Mouse (Mus musculus) embryonic facial prominence, embryonic 11.5 days (tissue): ENCODE measurements around the gene Espl1. TPM values are rescaled to one million over a fixed set of nuclear protein-coding genes. Genes with fewer than 3 reads are reported as not detected.

ENCODE experiments used
- ATAC-seq: fragments of 200-750 bp; cut with Nextera tagmentation; replicated peaks from 2 replicates; pipeline ENCODE4 v1.8.0; 2017; ENCODE audit warnings: low read depth; ENCODE audit not compliant: insufficient number of reproducible peaks, low FRiP score, low TSS enrichment
- DNase-seq: peaks from one replicate; pipeline ENCODE4 v3.0.0-alpha.2; 2015; ENCODE audit warnings: low spot score
- H3K27ac ChIP-seq: fragments of 300-500 bp; sonication (generic); replicated peaks from 2 replicates; pipeline ENCODE4 v1.5.1; 2014; ENCODE audit warnings: mild to moderate bottlenecking, low read depth, low read length, control low read depth
- H3K27me3 ChIP-seq: fragments of 300-500 bp; sonication (generic); 2 replicates; pipeline ENCODE4 v1.6.1; 2014; ENCODE audit warnings: mild to moderate bottlenecking, low read length, moderate library complexity, mixed read lengths; ENCODE audit not compliant: control insufficient read depth, insufficient read depth
- H3K36me3 ChIP-seq: fragments of 300-500 bp; sonication (generic); replicated peaks from 2 replicates; pipeline ENCODE4 v1.6.1; 2014; ENCODE audit warnings: low read depth, mild to moderate bottlenecking, low read length, moderate library complexity, mixed read lengths; ENCODE audit not compliant: control insufficient read depth, insufficient read depth
- H3K4me1 ChIP-seq: fragments of 300-500 bp; sonication (generic); 2 replicates; pipeline ENCODE4 v1.6.1; 2014; ENCODE audit warnings: low read length, mixed read lengths; ENCODE audit not compliant: control insufficient read depth, insufficient read depth
- H3K4me2 ChIP-seq: fragments of 300-500 bp; sonication (generic); 2 replicates; pipeline ENCODE4 v1.6.1; 2014; ENCODE audit warnings: low read depth, mild to moderate bottlenecking, control low read depth, low read length, moderate library complexity
- H3K4me3 ChIP-seq: fragments of 300-500 bp; sonication (generic); 2 replicates; pipeline ENCODE4 v1.5.1; 2014; ENCODE audit warnings: low read depth, low read length, control low read depth
- H3K9ac ChIP-seq: fragments of 300-500 bp; sonication (generic); replicated peaks from 2 replicates; pipeline ENCODE4 v1.6.1; 2014; ENCODE audit warnings: mild to moderate bottlenecking, control low read depth, low read length
- H3K9me3 ChIP-seq: fragments of 300-500 bp; sonication (generic); replicated peaks from 2 replicates; pipeline ENCODE4 v1.6.1; 2016; ENCODE audit warnings: mild to moderate bottlenecking, low read length, inconsistent platforms, mixed read lengths; ENCODE audit not compliant: control insufficient read depth
- WGBS: fragments of 180-500 bp; shearing (Covaris S2); extraction: QIAGEN DNeasy Blood & Tissue Kit; methylation state at CpG from one replicate; pipeline ENCODE4 v1.1.7; 2014; 5-methylcytosine and 5-hydroxymethylcytosine counted together
- polyA plus RNA-seq: library from polyadenylated mRNA; unstranded; fragments of >200 nt; fragmentation: Nextera tagmentation; extraction: Ambion mirVana; gene quantifications from 2 replicates; pipeline ENCODE4 v1.2.1, GENCODE M21; 2014

Espl1 gene
- 36.0 and 37.7 TPM in 2 replicates for polyA plus RNA-seq

- peak within 1 kb of the TSS; percentile 69 for H3K9ac ChIP-seq
- peak within 1 kb of the TSS; percentile 82 for H3K4me3 ChIP-seq
- DNase-seq (peak; percentile 98), ATAC-seq (peak; percentile 93)
- peaks cover 9% of the 10 kb centered on the region for H3K36me3 ChIP-seq
- 0 out of 2 replicates have a peak within 1 kb of the TSS, but pooled peaks have one; percentile 49 for H3K27ac ChIP-seq
- no peaks in the 10 kb centered on the region; the same call in 1 of the 2 replicates for H3K4me1 ChIP-seq
- H3K27me3 ChIP-seq, result no peaks in the 10 kb centered on the region
- H3K9me3 ChIP-seq, result no peaks in the 10 kb centered on the region
- peak within 1 kb of the TSS; percentile 84 for H3K4me2 ChIP-seq
- 8% methylated on average over 25 of the region's 25 CpGs for WGBS
These were observed at the start of gene Espl1 for GRCm38 (mm10) chr15:102295633-102296367. TSS of gene Espl1 (plus strand) at chr15:102296266.

- H3K9ac ChIP-seq, result peak overlapping the region; percentile 74
- H3K27me3 ChIP-seq, result no peaks in the 10 kb centered on the region
- peak overlapping the region; percentile 99 for H3K27ac ChIP-seq
- no peaks in the 10 kb centered on the region for H3K9me3 ChIP-seq
- H3K4me2 ChIP-seq, result peak overlapping the region; percentile 96
- DNase-seq (peak; percentile 99), ATAC-seq (peak; percentile 40; the same call in 1 of the 2 replicates)
- WGBS, result 1% methylated on average over 34 of the region's 35 CpGs
- no peaks in the 10 kb centered on the region for H3K36me3 ChIP-seq
- peaks cover 30% of the 10 kb centered on the region for H3K4me1 ChIP-seq
- peak overlapping the region; percentile 63 for H3K4me3 ChIP-seq
These were observed 49.2 kb upstream of the Espl1 start for GRCm38 (mm10) chr15:102246866-102247251.

GRCm38 (mm10) chr15:102247252-102248130 lies 48.6 kb upstream of the Espl1 start:
- WGBS, result under 1% methylated on average over 53 of the region's 65 CpGs
- Histone ChIP-seq H3K27me3 (no peaks in the 10 kb centered on the region), H3K4me1 (peaks cover 32% of the 10 kb centered on the region)

GRCm38 (mm10) chr15:102248131-102248811 lies 47.8 kb upstream of the Espl1 start:
- no peaks in the 10 kb centered on the region for H3K27me3 ChIP-seq
- ATAC-seq (peak; percentile 24; the same call in 1 of the 2 replicates), DNase-seq (peak; percentile 89)
- H3K4me3 ChIP-seq, result peak overlapping the region; percentile 63
- peak overlapping the region; percentile 99 for H3K27ac ChIP-seq
- H3K36me3 ChIP-seq, result no peaks in the 10 kb centered on the region; the same call in 1 of the 2 replicates
- H3K9ac ChIP-seq, result peak overlapping the region; percentile 74
- peak overlapping the region; percentile 96 for H3K4me2 ChIP-seq
- 4% methylated on average over 8 of the region's 8 CpGs for WGBS
- no peaks in the 10 kb centered on the region for H3K9me3 ChIP-seq
- H3K4me1 ChIP-seq, result peaks cover 27% of the 10 kb centered on the region

More at GRCm38 (mm10) chr15:102247252-102248130, 48.6 kb upstream of the Espl1 start:
- ATAC-seq, result peak; percentile 25; the same call in 1 of the 2 replicates
- Histone ChIP-seq H3K4me3 (peak overlapping the region; percentile 63), H3K9ac (peak overlapping the region; percentile 74), H3K36me3 (no peaks in the 10 kb centered on the region; the same call in 1 of the 2 replicates), H3K4me2 (peak overlapping the region; percentile 96), H3K9me3 (no peaks in the 10 kb centered on the region), H3K27ac (peak overlapping the region; percentile 99)
- DNase-seq, result peak; percentile 78

- peak overlapping the region; percentile 26 for H3K4me3 ChIP-seq
- peaks cover 22% of the 10 kb centered on the region for H3K4me1 ChIP-seq
- H3K9ac ChIP-seq, result peak overlapping the region; percentile 38
- no peaks in the 10 kb centered on the region; the same call in 1 of the 2 replicates for H3K36me3 ChIP-seq
- WGBS, result 0% methylated on average over 3 of the region's 3 CpGs
- peak; percentile 89 for DNase-seq
- no peaks in the 10 kb centered on the region for H3K27me3 ChIP-seq
- peak; percentile 15; the same call in 1 of the 2 replicates for ATAC-seq
- no peaks in the 10 kb centered on the region for H3K9me3 ChIP-seq
- H3K4me2 ChIP-seq, result peak overlapping the region; percentile 96
- peak overlapping the region; percentile 99 for H3K27ac ChIP-seq
These were observed 47.3 kb upstream of the Espl1 start for GRCm38 (mm10) chr15:102248812-102249191.

- H3K4me3 ChIP-seq, result peak overlapping the region; percentile 26
These were observed 46.8 kb upstream of the Espl1 start for GRCm38 (mm10) chr15:102249251-102249691.

GRCm38 (mm10) chr15:102249967-102250366 lies 46.1 kb upstream of the Espl1 start:
- Histone ChIP-seq H3K36me3 (no peaks in the 10 kb centered on the region; the same call in 1 of the 2 replicates), H3K27ac (peak overlapping the region; percentile 99), H3K9ac (peak overlapping the region; percentile 61), H3K4me2 (peak overlapping the region; percentile 96), H3K27me3 (no peaks in the 10 kb centered on the region), H3K9me3 (no peaks in the 10 kb centered on the region), H3K4me3 (peak overlapping the region; percentile 26; the same call in 1 of the 2 replicates), H3K4me1 (peaks cover 16% of the 10 kb centered on the region)
- ATAC-seq (no peak), DNase-seq (no peak)
- WGBS, result 23% methylated on average over 9 of the region's 9 CpGs

More at GRCm38 (mm10) chr15:102249251-102249691, 46.8 kb upstream of the Espl1 start:
- H3K27ac ChIP-seq, result peak overlapping the region; percentile 99
- H3K4me2 ChIP-seq, result peak overlapping the region; percentile 96
- H3K36me3 ChIP-seq, result no peaks in the 10 kb centered on the region; the same call in 1 of the 2 replicates
- peak overlapping the region; percentile 38; the same call in 1 of the 2 replicates for H3K9ac ChIP-seq
- H3K9me3 ChIP-seq, result no peaks in the 10 kb centered on the region
- DNase-seq, result peak; percentile 83
- H3K4me1 ChIP-seq, result peaks cover 17% of the 10 kb centered on the region
- H3K27me3 ChIP-seq, result no peaks in the 10 kb centered on the region
- no peak for ATAC-seq
- 0% methylated on average over 13 of the region's 13 CpGs for WGBS
